Mouse (Mus musculus) B cell, adult (primary cell): Measurements from ENCODE around the gene Olfr159. TPM values are rescaled to one million over a fixed set of nuclear protein-coding genes. Genes with fewer than 3 reads are reported as not detected.

Experiments used
- total RNA-seq: library from RNA; stranded (reverse); gene quantifications from 4 replicates; pipeline ENCODE4 v1.2.4, GENCODE M21; 2023; ENCODE audit not compliant: inconsistent age

Olfr159 gene
- not detected in 4 replicates for total RNA-seq

DNA sequence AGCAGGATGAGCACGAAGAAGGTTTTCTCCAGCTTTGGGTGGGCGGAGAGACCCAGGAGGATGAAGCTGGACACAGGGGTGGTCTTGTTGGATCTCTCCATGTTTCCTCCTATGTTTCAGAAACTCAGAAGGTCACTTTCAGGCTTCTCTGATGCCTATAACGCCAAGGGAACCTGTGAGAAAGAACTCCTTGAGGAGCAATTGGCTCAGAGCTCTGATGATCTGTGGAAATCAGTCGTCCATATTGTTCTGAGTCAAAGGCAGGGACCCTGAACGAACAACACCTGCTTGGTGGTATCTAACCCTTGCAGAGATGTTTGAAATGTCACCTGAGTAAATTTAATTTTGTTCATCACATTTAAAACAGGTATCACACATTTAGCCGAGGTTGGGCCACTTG lies at the start of gene Olfr159:
Olfr159 (minus strand) TSS at position 101 of the 400 bp plus-strand sequence.

DNA sequence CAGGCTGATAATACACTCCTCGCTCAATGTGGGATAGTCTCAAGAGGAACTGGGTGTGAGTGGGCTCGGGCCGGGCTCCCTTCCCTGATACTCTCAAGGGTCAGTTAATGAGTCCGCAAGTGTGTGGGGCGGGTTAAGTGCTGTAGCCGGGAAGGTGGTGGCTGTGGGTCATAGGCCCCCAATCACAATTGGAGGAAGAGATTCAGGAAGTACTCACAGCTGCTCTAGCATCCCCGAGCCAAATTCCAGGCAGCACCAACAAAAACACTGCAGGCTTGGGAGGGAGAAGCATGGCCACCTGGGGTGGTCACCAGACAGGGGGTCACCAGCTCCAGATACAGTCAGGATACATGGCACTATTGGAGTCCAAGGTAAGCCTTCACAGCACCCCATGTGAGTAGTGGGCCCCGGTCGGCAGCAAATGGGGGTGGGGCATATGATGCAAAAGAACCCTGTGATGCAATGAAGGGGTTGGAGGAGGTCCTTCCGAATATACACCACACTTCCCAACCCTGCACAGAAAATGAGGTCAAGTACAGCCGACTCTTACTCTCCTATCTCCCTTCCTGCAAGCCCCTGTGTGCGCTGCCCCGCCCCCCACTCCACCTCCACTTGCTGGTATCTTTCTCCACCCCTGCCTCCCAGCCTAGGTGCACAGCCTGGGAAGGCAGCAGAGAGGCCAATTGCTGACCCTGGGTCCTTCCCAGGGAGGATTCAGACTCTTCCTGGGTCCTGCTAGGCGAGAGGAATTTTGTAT lies 40.8 kb downstream of the Olfr159 start, which contains the start of gene Spaar:
Spaar (plus strand) TSS at position 241 of the 757 bp plus-strand sequence.

DNA sequence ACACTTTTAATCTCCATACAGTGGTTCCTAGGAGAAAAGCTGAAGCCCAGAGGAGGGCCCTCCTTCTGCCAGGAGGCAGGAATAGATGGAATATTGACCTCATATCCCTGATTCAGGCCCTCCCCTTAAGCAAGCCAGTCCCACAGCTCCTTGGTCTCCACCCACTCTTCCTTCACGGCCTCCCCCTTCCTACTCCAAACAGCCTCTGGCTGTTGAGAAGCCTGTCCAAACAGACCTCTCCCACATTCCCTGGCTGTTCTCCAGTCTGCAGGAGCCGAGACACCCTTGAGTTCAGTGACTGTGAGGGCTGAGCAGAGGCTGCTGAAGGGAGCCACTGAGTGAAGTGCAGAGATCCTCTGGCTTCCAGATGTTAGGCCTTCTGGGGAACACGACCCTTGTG lies 43.8 kb downstream of the Olfr159 start, which contains the start of gene Hrct1:
Hrct1 (plus strand) TSS at position 194 of the 400 bp plus-strand sequence.

Other genes starting within 250 kb of the Olfr159 start
- 0.58 to 0.93 TPM (median 0.66 TPM) in 3 of 4 replicates, not detected in the other for gene Tpm2, start 247.2 kb downstream of the Olfr159 start, total RNA-seq
- gene Creb3, start 208.7 kb downstream of the Olfr159 start, total RNA-seq = 55.9 to 68.9 TPM (median 66.5 TPM) in 4 replicates
- gene Tln1, start 208.3 kb downstream of the Olfr159 start, total RNA-seq = 271 to 299 TPM (median 289 TPM) in 4 replicates
- gene Rgp1, start 192.3 kb downstream of the Olfr159 start, total RNA-seq = 41.6 to 56.1 TPM (median 42.0 TPM) in 4 replicates
- 43.0 to 48.3 TPM (median 45.3 TPM) in 4 replicates for gene Gba2, start 192.1 kb downstream of the Olfr159 start, total RNA-seq
- gene Msmp, start 186.5 kb downstream of the Olfr159 start, total RNA-seq = not detected in 4 replicates
- 0.80 to 4.4 TPM (median 1.3 TPM) in 4 replicates for gene Npr2, start 139.1 kb downstream of the Olfr159 start, total RNA-seq
- not detected in 4 replicates for gene Spag8, start 117.4 kb downstream of the Olfr159 start, total RNA-seq
- gene Hint2, start 114.5 kb downstream of the Olfr159 start, total RNA-seq = 13.0 to 19.8 TPM (median 15.5 TPM) in 4 replicates
- gene Tmem8b, start 102.0 kb downstream of the Olfr159 start, total RNA-seq = 2.0 to 3.4 TPM (median 2.9 TPM) in 4 replicates
- 0.18 TPM in 1 of 4 replicates, not detected in the others for gene Fam221b, start 101.9 kb downstream of the Olfr159 start, total RNA-seq
- gene Olfr70, start 70.2 kb downstream of the Olfr159 start, total RNA-seq = not detected in 4 replicates
- gene Olfr71, start 60.8 kb downstream of the Olfr159 start, total RNA-seq = not detected in 4 replicates
- gene Hrct1, start 43.8 kb downstream of the Olfr159 start, total RNA-seq = not detected in 4 replicates
- gene Spaar, start 41.0 kb downstream of the Olfr159 start, total RNA-seq = not detected in 4 replicates
- gene Olfr156, start 52.9 kb upstream of the Olfr159 start, total RNA-seq = not detected in 4 replicates
- not detected in 4 replicates for gene Olfr157, start 69.2 kb upstream of the Olfr159 start, total RNA-seq
- not detected in 4 replicates for gene Olfr155, start 80.6 kb upstream of the Olfr159 start, total RNA-seq
- 0.45 to 0.64 TPM (median 0.60 TPM) in 4 replicates for gene Reck, start 104.5 kb upstream of the Olfr159 start, total RNA-seq
- gene Glipr2, start 186.4 kb upstream of the Olfr159 start, total RNA-seq = 9.5 to 12.4 TPM (median 10.6 TPM) in 4 replicates
- 0.51 to 0.69 TPM (median 0.51 TPM) in 3 of 4 replicates, not detected in the other for gene Ccin, start 212.5 kb upstream of the Olfr159 start, total RNA-seq
- 202 to 218 TPM (median 215 TPM) in 4 replicates for gene Clta, start 233.4 kb upstream of the Olfr159 start, total RNA-seq